Mouse (Mus musculus): ENCODE measurements around the gene Gm1604a.
"Not testable (repeated sequence)": the region's sequence is repeated elsewhere in the genome, so short reads cannot be mapped to it uniquely, and the experiment has no call there.

Gene Gm1604a

DNA sequence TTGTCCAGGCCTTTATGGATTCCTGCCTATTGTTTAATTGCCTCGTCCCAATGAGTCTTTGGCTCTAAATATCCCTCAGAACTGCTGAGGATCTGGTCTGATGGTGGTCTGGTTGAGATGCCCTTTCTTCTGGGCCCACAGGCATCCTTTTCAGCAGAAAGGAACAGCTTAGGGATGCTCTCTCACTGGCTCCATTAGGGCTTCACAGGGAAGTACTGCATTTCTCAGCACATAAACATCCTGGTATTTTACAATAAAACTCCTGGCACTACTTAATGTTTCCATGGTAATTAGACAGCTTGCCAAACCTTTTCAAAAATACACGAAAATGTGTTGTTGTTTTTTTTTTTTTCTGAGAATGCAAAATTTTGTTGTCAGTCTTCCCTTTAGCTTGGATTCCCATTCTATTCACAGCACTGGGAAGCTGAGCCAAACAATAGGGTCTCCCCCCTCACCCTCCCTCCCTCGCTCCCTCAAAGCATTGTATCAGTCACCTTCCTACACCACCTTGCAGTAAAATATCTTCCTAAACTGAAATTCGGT is 43.7 kb downstream of the Gm1604a start:
- in situ Hi-C loops (cut with MboI, MseI), result loop anchor here (5.0 to 25.0 kb wide), 3 partner anchors 107 to 988 kb away; partner anchors contain the start of genes Rnaset2b (in 1 of the 2) and Tagap1 (in 1 of the 2)

DNA sequence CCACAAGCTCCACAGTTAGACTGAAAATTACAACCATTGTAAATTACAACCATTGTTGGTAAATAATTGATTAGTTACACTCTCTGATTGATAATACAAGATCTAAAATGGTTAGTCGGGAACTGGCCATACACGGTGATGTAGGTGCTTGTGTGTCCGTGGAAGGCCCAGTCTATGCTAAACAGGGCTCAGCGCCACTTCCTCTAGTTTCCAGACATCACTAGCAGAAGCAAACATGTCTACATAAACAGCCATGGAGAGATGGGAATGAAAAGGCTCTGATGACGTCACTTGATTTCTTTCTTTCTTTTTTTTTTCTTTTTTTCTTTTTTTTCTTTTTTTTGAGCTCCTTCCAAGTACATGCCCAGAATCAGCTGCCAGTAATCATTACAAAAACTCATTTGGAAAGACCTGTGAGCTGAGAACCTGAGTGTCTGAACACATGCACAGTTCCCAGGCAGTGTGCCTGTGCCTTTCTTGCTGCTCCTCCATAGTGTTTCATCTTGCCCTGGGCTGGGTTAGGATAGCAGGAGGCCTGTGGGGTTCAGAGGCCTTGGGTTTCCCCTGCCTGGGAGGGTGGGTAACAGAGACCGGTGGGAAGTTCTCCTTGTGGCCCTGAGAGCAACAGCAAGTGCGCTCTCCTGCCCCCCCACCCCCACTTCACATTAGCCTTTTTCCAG is 44.3 kb downstream of the Gm1604a start:
- in situ Hi-C loops (cut with MboI, MseI), result loop anchor here (5.0 to 25.0 kb wide), 3 partner anchors 107 to 988 kb away; partner anchors contain the start of genes Rnaset2b (in 1 of the 2) and Tagap1 (in 1 of the 2)

DNA sequence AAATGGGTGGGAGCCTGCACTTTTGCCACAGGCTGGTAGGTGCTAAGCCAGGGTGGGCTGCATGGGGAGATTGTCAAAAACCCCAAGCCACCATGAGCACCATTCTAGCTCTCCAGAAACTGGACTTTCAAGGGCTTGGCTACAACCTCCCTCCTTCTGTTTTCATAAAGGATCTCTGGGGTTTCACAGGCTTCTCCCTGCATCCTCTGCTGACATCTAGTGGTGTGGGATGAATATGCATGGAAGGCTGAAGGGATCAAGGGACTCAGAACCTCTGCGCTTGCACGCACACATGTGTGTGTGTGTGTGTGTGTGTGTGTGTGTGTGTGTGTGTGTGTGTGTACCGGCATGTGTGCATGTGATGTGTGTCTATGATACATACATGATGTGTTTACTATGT is 49.1 kb downstream of the Gm1604a start:
- in situ Hi-C loops (cut with MboI, MseI), result loop anchor here (25.0 kb wide), 2 partner anchors 112 to 337 kb away; partner anchors contain the start of genes Rnaset2b (in 1 of the 2) and Tagap1 (in 1 of the 2)

DNA sequence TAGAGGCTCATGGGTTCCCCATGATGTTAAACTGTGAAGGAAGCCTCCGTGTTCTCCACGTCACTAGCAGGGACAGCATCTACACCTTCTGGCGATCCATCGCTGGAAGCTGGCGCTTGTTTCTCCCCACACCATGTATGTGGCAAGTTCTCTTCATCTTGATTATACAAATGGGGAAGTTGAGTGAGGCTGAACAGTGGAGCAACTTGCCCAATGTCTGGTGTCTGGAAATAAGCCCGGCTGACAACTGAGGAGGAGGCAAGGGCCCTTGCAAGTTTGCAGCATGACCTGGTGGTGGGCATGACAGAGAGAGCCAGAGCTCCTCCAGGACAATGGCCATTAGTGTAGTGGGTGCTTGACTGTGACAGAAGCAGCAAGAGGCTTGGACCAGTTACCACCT is 50.2 kb downstream of the Gm1604a start:
- in situ Hi-C loops (cut with MboI, MseI), result not testable (repeated sequence)

DNA sequence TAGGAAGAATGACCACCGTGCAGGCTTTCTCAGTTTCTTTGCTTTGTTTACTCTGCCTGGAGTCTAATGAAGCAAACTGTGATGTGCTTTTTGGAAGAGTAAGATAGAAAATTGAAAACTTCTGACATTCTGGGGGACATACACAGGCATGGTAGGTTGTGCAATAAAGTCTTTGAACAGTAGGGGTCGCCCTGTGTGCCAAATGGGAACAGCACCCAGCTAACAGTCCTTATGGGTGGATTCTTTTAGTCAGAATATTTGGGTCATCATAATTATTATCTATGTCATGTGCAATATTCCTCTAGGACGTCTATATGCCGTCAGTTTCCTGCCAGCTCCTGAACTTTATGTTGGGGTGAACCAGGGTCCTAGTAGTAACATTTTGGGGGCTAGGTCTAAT is 54.2 kb downstream of the Gm1604a start:
- in situ Hi-C loops (cut with MboI, MseI), result not testable (repeated sequence)

DNA sequence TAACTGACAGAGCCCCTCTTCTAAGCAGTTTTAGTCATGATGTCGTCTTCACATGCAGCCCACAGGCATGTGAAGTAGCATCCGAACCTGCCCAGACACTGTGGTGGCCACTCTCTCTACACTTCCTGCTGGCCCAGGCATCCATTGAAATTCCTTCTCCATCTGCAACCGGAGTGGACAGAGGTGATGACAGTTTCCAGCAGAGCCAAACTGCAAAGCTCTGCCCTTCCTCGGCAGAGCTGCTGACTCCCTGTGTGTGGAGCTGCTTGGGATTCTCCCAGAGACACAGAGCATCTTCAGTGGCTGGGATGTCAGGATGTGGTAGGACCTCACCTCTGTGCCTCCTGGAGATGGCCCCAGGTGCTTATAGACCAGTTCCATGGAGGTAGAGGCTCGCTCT is 59.2 kb downstream of the Gm1604a start:
- in situ Hi-C loops (cut with MboI, MseI), result loop anchor here (10.0 kb wide), 2 partner anchors 770 to 780 kb away; no protein-coding TSS in a partner anchor

DNA sequence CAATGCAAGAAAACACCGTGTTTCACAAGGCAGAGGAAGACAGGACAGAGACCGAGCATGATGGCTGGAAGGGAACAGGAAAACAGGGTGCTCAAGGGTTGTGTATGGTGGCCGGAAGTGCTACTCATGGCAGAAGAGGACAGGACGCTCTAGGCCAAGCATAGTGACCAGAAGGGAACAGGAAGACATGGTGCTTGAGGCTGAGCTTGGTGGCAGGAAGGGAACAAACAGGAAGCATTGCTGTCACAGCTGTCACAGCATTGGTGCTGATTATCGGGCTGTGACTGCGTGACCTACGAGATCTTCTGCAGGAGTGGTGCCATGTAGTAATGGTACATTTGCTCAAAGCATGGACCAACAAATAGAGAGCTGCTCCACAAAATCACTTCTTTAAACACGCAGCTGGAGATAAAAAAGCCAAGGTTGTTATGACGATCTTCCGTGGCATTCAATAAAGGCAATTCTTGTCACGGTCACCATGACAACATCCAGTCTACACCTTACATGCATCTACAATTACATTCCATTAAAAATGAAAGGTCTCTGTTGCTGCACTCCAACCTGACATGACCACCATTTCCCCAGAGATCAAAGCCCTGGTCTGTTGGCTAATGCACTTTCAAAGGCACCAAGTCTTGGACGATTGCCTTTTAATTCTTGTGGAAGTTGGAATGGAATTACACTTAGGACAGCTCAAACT is 60.3 kb downstream of the Gm1604a start:
- in situ Hi-C loops (cut with MboI, MseI), result loop anchor here (10.0 kb wide), 2 partner anchors 769 to 779 kb away; no protein-coding TSS in a partner anchor

DNA sequence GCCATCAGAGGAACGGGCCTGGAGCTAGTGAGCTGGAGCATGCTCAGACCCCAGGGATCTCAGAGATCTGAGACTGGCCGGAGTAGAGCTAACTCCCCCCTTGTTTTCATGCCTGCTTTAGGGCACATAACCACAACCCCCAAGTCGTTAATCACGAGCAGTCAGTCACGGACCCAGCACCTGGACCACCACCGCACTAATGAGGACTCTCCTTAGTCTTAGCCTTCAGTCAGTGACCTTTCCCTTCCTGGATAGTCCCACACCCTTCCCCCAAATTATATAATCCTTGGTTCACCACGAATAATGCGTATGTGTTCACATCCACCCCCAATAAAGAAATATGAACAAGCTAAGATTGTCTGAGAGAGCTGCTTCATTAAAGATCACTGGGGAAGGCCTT is 61.5 kb downstream of the Gm1604a start:
- in situ Hi-C loops (cut with MboI, MseI), result loop anchor here (10.0 kb wide), 2 partner anchors 768 to 778 kb away; no protein-coding TSS in a partner anchor

DNA sequence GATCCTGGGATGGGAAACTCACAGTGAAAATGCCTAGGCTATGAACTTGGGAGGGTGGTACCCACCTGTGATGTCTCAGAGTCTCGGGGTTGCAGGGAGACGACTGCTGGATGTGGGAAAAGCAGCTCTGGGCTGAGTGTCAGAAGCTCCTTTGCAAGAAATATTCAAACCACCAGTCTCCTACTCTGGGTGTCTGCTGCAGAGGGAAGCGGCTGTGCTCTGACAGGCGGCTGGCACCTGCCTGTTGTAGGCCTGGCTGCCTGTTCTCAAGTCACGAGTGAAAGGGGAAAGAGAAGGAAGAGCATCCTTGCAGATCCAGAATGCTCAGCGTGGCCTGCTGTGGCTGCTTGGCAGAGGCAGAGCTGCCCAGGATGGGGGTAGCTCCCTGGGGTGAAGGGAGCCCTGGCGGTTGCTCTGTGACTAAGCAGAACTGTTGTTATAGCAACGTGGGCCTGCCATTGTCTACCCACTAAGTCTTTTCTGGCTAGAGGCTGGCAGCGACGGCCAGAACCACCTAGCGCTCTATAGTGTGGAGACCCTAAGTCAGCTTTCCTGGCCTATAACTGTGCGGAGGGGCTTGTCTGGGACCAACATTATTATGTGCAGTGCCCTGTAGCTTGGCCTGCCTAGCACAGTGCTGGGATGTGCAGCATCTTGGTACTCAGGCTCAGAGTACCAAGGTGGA is 72.6 kb downstream of the Gm1604a start:
- in situ Hi-C loops (cut with MboI, MseI), result loop anchor here in 1 of 2 experiments (10.0 kb wide), 1 partner anchor 937 kb away; no protein-coding TSS in a partner anchor

DNA sequence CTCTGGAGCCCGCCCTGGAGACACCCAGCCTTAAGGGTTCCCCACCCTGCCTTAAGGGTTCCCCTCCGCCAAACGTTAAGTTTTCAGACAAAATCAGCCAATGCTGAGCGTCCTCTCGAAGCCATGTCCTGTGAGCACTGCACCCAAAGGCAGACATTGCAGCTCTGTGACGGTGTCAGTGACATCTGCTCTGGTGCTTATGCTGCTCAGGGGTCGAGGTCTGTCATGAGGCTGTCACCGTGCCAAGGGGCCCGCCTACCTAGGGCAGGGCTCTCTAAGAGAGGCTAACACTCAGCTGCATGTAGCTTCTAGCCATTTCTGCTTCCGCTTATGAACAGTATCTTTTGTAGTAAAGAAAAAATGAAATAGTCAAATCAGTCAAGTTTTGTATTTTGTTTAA is 73.7 kb downstream of the Gm1604a start:
- in situ Hi-C loops (cut with MboI, MseI), result loop anchor here in 1 of 2 experiments (10.0 kb wide), 1 partner anchor 936 kb away; no protein-coding TSS in a partner anchor

DNA sequence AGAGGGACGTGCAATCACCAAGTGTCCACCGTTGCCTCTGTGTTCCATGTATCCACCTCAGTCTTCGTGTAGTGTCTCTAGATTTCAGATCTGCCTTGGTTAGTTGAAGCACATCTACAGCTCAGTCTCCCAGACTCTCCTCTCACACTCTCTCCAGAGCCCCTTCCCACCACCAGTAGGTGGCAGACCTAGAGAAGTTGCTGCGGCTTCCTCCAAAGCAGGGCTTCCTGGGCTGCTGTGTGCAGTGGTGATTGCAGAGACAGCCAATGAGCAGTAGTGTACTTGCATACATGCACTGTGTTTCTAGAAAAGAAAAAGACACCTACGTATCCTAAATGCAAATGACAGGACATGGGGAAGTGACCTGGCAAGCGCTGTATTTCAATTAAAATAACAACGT is 77.6 kb downstream of the Gm1604a start:
- in situ Hi-C loops (cut with MboI, MseI), result not testable (repeated sequence)

DNA sequence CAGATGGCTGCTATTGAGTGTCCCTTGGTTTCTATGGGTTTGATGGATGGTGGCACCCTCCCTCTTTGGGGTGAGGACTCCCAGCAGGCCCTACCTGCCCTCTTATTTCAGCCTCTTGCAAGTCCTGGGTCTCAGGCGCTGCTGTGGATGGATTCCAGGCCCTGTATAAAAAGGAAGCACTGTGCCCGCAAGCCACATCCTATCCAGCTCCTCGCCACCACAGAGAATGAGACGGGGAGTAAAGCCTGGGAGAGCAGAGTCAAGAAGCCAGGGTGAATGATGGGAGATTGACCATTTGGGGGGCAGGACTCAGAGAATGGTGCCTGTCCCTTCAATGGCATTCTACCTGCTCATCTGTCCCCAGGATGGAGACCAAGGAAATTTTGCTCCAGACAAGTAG is 86.3 kb downstream of the Gm1604a start:
- in situ Hi-C loops (cut with MboI, MseI), result not testable (repeated sequence)

DNA sequence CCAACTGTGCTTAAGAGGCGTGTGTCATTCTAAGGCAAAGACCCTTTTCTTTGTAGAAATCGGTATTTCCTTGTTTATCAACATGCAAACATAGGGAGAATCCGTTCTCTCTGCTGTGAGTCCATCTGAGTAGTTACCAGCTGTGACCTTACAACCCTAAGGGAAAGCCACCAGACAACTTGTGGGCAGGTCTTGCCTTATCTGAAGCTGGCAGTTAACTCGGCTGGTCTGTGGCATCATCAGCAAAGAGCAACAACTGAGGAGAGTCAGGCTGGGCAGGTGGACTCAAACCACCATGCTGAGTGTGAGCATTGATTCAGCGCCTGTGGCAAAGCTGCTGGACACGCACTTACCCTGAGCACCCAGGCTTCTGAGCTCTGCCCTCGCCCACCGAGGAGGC is 90.9 kb downstream of the Gm1604a start:
- in situ Hi-C loops (cut with MboI, MseI), result not testable (repeated sequence)

DNA sequence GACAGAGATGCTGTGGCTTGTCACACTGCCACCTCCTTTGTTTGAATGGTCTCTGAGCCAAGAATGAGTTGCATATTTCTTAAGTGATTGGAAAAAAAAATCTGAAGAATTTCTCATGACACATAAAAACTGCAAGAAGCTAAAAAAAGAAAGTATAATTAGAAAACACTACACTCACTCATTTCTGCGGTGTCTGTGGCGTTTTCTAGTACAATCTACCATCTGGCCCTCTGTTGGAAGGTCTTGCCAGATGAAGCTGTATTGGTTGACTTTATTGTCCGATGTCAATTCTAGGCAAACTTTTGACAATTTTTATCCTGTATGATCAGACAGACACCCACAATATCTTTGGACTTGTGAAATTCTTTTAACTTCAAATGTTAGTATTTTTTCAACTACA is 95.5 kb downstream of the Gm1604a start:
- in situ Hi-C loops (cut with MboI, MseI), result loop anchor here (5.0 kb wide), 1 partner anchor 881 kb away; no protein-coding TSS in a partner anchor

DNA sequence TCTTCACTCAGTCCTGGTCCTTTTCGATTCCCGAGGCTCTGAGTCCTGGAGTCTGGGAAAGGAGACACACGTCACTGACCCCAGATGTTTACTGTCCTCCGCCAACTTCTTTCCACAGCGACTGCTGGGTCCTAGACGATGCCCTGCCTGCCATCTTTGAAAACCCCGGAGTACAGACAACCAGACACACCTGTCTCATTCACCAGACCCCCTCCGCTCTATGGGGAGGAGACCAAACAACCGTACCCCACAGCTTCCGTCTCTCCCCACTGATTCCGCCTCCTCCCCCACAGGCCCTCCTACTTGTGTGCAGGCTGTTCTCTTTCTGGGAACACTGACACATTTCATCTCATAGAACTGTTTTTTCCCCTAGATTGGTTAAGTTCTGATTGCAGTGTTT is 97.2 kb downstream of the Gm1604a start:
- in situ Hi-C loops (cut with MboI, MseI), result loop anchor here (5.0 kb wide), 1 partner anchor 880 kb away; no protein-coding TSS in a partner anchor

DNA sequence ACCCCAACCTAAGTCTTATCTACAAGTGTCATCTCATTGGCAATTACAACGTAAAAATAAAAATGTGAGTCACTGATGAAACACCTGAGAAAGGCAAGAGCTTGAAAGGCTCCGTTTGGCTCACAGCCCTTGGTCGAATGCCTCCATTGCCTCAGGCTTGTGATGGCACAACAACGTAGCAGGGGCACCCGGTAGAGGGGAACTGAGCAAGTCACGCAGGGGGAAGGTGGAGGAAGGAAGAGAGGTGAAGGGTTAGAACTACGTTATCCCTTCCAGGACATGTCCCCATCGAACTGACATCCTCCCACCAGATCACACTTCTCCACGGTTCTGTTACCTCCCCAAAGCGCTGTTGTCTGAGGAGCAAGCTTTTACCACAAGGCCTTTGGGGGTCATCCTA is 101.1 kb downstream of the Gm1604a start:
- in situ Hi-C loops (cut with MboI, MseI), result not testable (repeated sequence)

DNA sequence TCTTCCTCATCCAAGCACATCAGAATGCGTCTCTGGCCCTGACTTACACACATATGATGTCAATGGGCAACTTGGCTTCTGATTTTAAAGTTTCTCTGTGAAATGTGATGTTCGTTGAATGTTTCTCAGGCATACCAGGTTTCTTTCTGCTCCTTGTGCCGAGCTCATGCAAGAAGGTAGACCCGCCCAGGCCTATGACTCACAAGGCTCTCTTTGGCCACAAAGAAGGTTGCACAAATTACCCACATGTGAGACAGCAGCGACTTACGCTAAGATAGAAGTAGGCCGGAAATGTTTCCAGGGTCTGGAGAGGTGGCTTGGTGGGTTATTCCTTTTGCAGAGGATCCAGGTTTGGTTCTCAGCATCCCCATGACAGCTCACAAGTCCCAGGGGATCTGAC is 108.6 kb downstream of the Gm1604a start:
- in situ Hi-C loops (cut with MboI, MseI), result not testable (repeated sequence)

DNA sequence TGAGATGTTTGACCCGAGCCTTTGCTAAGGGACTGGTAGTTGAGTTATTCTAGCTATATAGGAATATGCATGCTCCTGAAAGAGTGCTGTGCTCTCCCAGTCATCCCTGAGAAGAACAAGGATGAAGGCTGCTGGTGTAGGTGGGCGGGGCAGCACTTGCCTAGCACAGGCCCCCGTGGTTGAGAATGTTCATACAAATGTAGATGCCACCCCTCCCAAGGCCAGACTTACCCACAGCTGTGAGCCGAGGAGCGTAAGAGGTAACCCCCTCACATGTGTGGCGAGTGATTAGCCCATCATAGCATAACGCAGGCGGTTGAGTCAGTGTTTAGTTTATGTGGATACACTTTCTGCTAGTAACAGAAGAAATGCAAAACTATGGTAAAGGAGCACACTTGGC is 109.9 kb downstream of the Gm1604a start:
- in situ Hi-C loops (cut with MboI, MseI), result loop anchor here (5.0 kb wide), 2 partner anchors 42 to 852 kb away; no protein-coding TSS in a partner anchor
